12 mouse cellular contexts compared by ENCODE assay signal in genomic region chr9:106355975-106356286, GRCm38 (mm10). TPM values are rescaled to one million over a fixed set of nuclear protein-coding genes. Genes with fewer than 3 reads are reported as not detected.
DNase-seq lines count a peak whose midpoint lies in the region; ATAC-seq and TF ChIP-seq lines count a peak whose summit lies in the region.
"Had no signal": no experiment of that assay in that cellular context is flagged by ENCODE, and none has a peak within 500 bp of the region (broad histone marks: within the 10 kb centered on the region; RNA-seq: fewer than 3 reads in every experiment).

No protein-coding gene starts in this region.

- H3K36me3 ChIP-seq in intestine, embryonic 14.5 days (ENCODE audit: control insufficient read depth, insufficient read depth, low read length), result no peaks in the 10 kb centered on the region
- H3K36me3 ChIP-seq in intestine, postnatal 0 days (ENCODE audit: control insufficient read depth, insufficient read depth), result no peaks in the 10 kb centered on the region
- H3K36me3 ChIP-seq in embryonic facial prominence, embryonic 10.5 days (replicated peaks), result peaks cover 8% of the 10 kb centered on the region; the same call in 1 of the 2 replicates
- no peaks in the 10 kb centered on the region for H3K36me3 ChIP-seq in embryonic facial prominence, embryonic 12.5 days
- no peaks in the 10 kb centered on the region for H3K36me3 ChIP-seq in macrophage (ENCODE audit: inconsistent target)
- H3K36me3 ChIP-seq: liver, embryonic 15.5 days had no signal

- H3K4me2 ChIP-seq in intestine, embryonic 14.5 days (ENCODE audit: low read length), result no peak overlapping the region
- no peak overlapping the region for H3K4me2 ChIP-seq in intestine, postnatal 0 days (replicated peaks; ENCODE audit: low read depth)
- H3K4me2 ChIP-seq in embryonic facial prominence, embryonic 12.5 days (replicated peaks), result peak overlapping the region; percentile 32
- H3K4me2 ChIP-seq: liver, embryonic 15.5 days had no signal

- H3K27ac ChIP-seq in intestine, embryonic 14.5 days (ENCODE audit: low read depth), result peak overlapping the region; percentile 77
- H3K27ac ChIP-seq in intestine, postnatal 0 days (ENCODE audit: low read depth, low read length), result no peak overlapping the region
- peak overlapping the region; percentile 95 for H3K27ac ChIP-seq in embryonic facial prominence, embryonic 10.5 days (replicated peaks)
- H3K27ac ChIP-seq in embryonic facial prominence, embryonic 12.5 days, result peak overlapping the region; percentile 98
- peak overlapping the region; percentile 96 for H3K27ac ChIP-seq in macrophage
- H3K27ac ChIP-seq: liver, embryonic 15.5 days had no signal

- H3K9ac ChIP-seq in intestine, embryonic 14.5 days (ENCODE audit: low read length), result no peak overlapping the region
- H3K9ac ChIP-seq in intestine, postnatal 0 days (ENCODE audit: low read depth, low read length), result no peak overlapping the region
- H3K9ac ChIP-seq in embryonic facial prominence, embryonic 12.5 days, result peak overlapping the region; percentile 10; the same call in 1 of the 2 replicates
- H3K9ac ChIP-seq: liver, embryonic 15.5 days had no signal

- no peak overlapping the region for H3K4me3 ChIP-seq in intestine, embryonic 14.5 days (ENCODE audit: low read depth, low read length)
- H3K4me3 ChIP-seq in intestine, postnatal 0 days (ENCODE audit: low read depth, low read length), result no peak overlapping the region
- peak overlapping the region; percentile 34; the same call in 1 of the 2 replicates for H3K4me3 ChIP-seq in embryonic facial prominence, embryonic 10.5 days
- peak overlapping the region; percentile 9; the same call in 1 of the 2 replicates for H3K4me3 ChIP-seq in embryonic facial prominence, embryonic 12.5 days
- no peak overlapping the region for H3K4me3 ChIP-seq in macrophage (ENCODE audit: inconsistent target)
- H3K4me3 ChIP-seq: liver, embryonic 15.5 days had no signal

- no peaks in the 10 kb centered on the region for H3K27me3 ChIP-seq in intestine, embryonic 14.5 days (replicated peaks; ENCODE audit: control insufficient read depth, insufficient read depth, low read length)
- no peaks in the 10 kb centered on the region for H3K27me3 ChIP-seq in intestine, postnatal 0 days (replicated peaks; ENCODE audit: control insufficient read depth, insufficient read depth, low read length)
- H3K27me3 ChIP-seq in embryonic facial prominence, embryonic 10.5 days (replicated peaks; ENCODE audit: low read depth, poor library complexity, severe bottlenecking), result no peaks in the 10 kb centered on the region
- no peaks in the 10 kb centered on the region for H3K27me3 ChIP-seq in embryonic facial prominence, embryonic 12.5 days
- H3K27me3 ChIP-seq: liver, embryonic 15.5 days had no signal

- H3K4me1 ChIP-seq in intestine, embryonic 14.5 days (replicated peaks; ENCODE audit: control insufficient read depth, insufficient read depth, low read length), result peaks cover 8% of the 10 kb centered on the region
- H3K4me1 ChIP-seq in intestine, postnatal 0 days (replicated peaks; ENCODE audit: control insufficient read depth, insufficient read depth, low read length), result 0 out of 2 replicates have a peak, but pooled peaks cover 4% of the 10 kb centered on the region
- peaks cover 92% of the 10 kb centered on the region for H3K4me1 ChIP-seq in embryonic facial prominence, embryonic 10.5 days
- peaks cover 77% of the 10 kb centered on the region for H3K4me1 ChIP-seq in embryonic facial prominence, embryonic 12.5 days

- no peak for TF ChIP-seq CTCF in intestine, postnatal 0 days (IDR thresholded peaks at IDR 0.05; ENCODE audit: low read depth)

- DNase-seq in intestine, embryonic 14.5 days (ENCODE audit: low spot score), result no peak
- no peak for DNase-seq in embryonic facial prominence, embryonic 10.5 days (ENCODE audit: low spot score)
- no peak for DNase-seq in retina, embryonic 14.5 days (ENCODE audit: low spot score)
- DNase-seq: cerebellum, adult 9-10 months; gastrocnemius, postnatal 25 days; right cerebral cortex, postnatal 14 days had no signal

- no peaks in the 10 kb centered on the region for H3K9me3 ChIP-seq in intestine, embryonic 14.5 days (ENCODE audit: control insufficient read depth, low read length)
- no peaks in the 10 kb centered on the region for H3K9me3 ChIP-seq in intestine, postnatal 0 days (ENCODE audit: control insufficient read depth)
- no peaks in the 10 kb centered on the region for H3K9me3 ChIP-seq in embryonic facial prominence, embryonic 10.5 days
- no peaks in the 10 kb centered on the region for H3K9me3 ChIP-seq in embryonic facial prominence, embryonic 12.5 days
- H3K9me3 ChIP-seq: liver, embryonic 15.5 days had no signal

- no peaks in the 10 kb centered on the region for H3K79me2 ChIP-seq in macrophage (ENCODE audit: inconsistent target)

- ATAC-seq in intestine, embryonic 14.5 days (replicated peaks; ENCODE audit: low FRiP score, low TSS enrichment, low read depth), result no peak
- ATAC-seq in intestine, postnatal 0 days, result no peak
- no peak for ATAC-seq in embryonic facial prominence, embryonic 12.5 days (ENCODE audit: insufficient number of reproducible peaks, insufficient read depth, low FRiP score, low TSS enrichment)
- ATAC-seq in frontal cortex, adult (ENCODE audit: low TSS enrichment), result no peak
- ATAC-seq: inflammation-experienced regulatory T-cells, adult 6 months had no signal

RNA-seq across cellular contexts. Expression of gene Dusp7, which starts 12.5 kb away (rescaled TPM):
- 16.5 and 19.8 TPM in 2 replicates for polyA plus RNA-seq in intestine, embryonic 14.5 days (2014; fragmentation: Nextera tagmentation; extraction: Ambion mirVana)
- polyA plus RNA-seq in intestine, postnatal 0 days (2015; fragmentation: Nextera tagmentation; extraction: Ambion mirVana), result 4.6 TPM in 2 replicates
- polyA plus RNA-seq in embryonic facial prominence, embryonic 10.5 days (2016; fragmentation: Nextera tagmentation; extraction: Ambion mirVana), result 29.5 and 30.8 TPM in 2 replicates
- polyA plus RNA-seq in embryonic facial prominence, embryonic 12.5 days (2016; fragmentation: Nextera tagmentation; extraction: Ambion mirVana), result 51.1 and 59.2 TPM in 2 replicates
- total RNA-seq in macrophage (2018; cell fraction: chromatin; rRNA removed), result 10 to 100 TPM in 19 of 26 experiments, 1 to 10 TPM in 7; 4.1 to 46.7 (median 12.6) TPM
- 10 to 100 TPM; 32.4 to 87.1 (median 54.1) TPM for total RNA-seq in macrophage (2018; cell fraction: cytosol; rRNA removed)
- total RNA-seq in macrophage (2018; cell fraction: nucleus; rRNA removed), result 10 to 100 TPM; 16.5 to 77.6 (median 30.5) TPM
- 58.0 to 112 TPM (median 63.3 TPM) in 3 replicates for polyA plus RNA-seq in macrophage (2018)

Comparison
In these comparisons a context has a peak if more than half of its experiments do, and no peak if none do; other contexts are left out.
1. H3K4me3 ChIP-seq: peak in embryonic facial prominence, embryonic 10.5 days (single experiment) and embryonic facial prominence, embryonic 12.5 days (single experiment); none in intestine, embryonic 14.5 days (single experiment), intestine, postnatal 0 days (single experiment) and macrophage (single experiment).